Mouse (Mus musculus) CD4-positive, CD25-positive, alpha-beta regulatory T cell, adult 2 months (primary cell): Measurements from ENCODE around the gene Dst.
"Not testable (repeated sequence)": the region's sequence is repeated elsewhere in the genome, so short reads cannot be mapped to it uniquely, and the experiment has no call there.

Experiments used
- DNase-seq: peaks from one replicate; pipeline ENCODE4 v3.0.0-alpha.2; 2012; ENCODE audit warnings: low read depth, low spot score

Dst gene

DNA sequence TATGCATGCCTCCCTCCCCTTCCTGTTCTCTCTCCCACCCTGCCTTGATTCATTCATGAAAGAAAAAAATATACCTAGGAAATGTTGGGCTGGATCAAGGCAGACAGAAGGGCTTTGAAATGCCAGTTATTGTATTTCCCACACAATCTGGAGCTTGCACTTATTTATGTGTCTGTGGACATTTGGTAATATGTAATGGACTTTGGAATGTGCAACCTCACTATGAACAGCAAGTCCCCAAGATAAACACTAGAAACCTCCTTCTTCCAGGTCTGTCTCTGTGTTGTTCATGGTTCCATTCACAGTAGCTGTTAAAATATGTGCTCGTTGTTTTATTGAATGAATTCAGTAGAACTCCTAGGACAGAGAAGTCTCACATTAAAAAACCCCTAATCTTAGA lies 153.8 kb downstream of the Dst start:
- no peak for DNase-seq

GRCm38 (mm10) chr1:34063943-34064342 lies 155.9 kb downstream of the Dst start:
- no peak for DNase-seq

- DNase-seq: no peak
Measured at GRCm38 (mm10) chr1:34065551-34066048, 157.6 kb downstream of the Dst start.

DNA sequence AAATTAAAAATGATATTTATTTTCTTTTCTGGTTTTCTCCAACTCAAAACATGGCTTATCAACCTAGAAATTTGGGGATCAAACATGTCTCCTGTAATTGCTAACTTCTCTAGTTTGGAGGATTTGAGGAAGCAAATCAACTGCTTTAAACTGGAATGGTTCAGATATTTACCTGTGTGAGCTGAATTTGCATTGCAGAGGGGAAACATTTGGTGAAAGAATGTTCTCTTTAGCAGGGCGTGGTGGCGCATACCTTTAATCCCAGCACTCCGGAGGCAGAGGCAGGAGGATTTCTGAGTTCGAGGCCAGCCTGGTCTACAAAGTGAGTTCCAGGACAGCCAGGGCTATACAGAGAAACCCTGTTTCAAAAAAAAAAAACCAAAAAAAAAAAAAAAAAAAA lies 158.4 kb downstream of the Dst start:
- not testable (repeated sequence) for DNase-seq

GRCm38 (mm10) chr1:34068341-34068740 lies 160.3 kb downstream of the Dst start:
- DNase-seq: peak; percentile 55

- DNase-seq: no peak
Measured at GRCm38 (mm10) chr1:34069514-34070290, 161.7 kb downstream of the Dst start.

DNA sequence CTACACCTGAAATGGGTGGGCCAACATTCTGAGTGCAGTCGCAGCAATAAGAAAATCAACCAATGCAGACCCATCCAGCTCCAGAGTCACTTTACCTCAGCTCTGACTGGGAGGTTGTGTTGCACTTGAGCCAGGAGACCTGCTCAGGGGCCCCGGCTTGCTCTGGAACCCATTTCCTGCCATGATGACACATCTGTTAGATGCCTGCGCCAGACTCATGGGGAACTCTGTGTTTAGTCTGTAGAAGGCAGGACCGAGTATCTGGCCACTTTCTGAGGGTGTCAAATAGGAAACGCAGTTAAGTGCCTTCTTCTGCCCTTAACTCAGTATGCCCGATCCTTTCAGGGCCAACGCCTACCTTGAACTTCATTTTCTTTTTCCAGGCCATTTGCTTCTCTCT lies 162.4 kb downstream of the Dst start:
- DNase-seq: no peak

GRCm38 (mm10) chr1:34070991-34071639 lies 163.1 kb downstream of the Dst start:
- DNase-seq: no peak

- no peak for DNase-seq
Measured at GRCm38 (mm10) chr1:34072262-34072661, 164.2 kb downstream of the Dst start.

DNA sequence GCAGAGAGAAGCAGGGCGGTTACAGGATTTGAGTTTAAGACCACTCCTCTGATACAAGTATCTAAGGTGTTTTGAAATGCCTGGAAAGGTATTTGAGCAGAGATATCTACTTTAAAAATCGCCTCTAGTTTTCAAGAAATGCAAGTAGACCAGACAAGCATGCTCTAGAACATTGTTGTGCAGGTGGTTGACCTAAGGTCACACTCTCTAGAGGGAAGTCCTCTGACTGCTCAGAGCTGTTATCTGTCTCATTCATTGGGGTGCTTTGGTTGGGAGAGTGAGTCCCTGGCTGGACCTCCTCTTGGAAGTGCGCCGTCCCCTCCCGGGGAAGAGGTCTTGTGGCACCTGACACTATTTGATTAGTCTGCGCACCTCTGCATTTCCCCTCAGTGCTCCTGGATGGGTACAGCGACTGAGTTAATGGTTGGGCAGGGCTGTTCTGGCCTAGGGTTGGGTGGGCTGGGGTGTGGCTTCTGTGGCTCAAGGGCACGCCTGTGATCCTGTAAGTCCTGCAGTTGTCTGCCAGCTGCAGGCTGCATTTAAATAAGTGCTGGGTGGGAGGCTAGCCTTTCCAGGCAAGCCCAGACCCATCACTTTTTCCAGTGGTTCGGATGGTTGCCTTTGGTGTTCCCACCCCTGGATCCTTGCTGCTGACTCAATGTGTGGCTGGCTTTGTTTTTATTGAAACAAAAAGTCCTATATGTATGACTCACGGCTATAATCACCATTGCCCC lies 165.6 kb downstream of the Dst start:
- DNase-seq: no peak

DNA sequence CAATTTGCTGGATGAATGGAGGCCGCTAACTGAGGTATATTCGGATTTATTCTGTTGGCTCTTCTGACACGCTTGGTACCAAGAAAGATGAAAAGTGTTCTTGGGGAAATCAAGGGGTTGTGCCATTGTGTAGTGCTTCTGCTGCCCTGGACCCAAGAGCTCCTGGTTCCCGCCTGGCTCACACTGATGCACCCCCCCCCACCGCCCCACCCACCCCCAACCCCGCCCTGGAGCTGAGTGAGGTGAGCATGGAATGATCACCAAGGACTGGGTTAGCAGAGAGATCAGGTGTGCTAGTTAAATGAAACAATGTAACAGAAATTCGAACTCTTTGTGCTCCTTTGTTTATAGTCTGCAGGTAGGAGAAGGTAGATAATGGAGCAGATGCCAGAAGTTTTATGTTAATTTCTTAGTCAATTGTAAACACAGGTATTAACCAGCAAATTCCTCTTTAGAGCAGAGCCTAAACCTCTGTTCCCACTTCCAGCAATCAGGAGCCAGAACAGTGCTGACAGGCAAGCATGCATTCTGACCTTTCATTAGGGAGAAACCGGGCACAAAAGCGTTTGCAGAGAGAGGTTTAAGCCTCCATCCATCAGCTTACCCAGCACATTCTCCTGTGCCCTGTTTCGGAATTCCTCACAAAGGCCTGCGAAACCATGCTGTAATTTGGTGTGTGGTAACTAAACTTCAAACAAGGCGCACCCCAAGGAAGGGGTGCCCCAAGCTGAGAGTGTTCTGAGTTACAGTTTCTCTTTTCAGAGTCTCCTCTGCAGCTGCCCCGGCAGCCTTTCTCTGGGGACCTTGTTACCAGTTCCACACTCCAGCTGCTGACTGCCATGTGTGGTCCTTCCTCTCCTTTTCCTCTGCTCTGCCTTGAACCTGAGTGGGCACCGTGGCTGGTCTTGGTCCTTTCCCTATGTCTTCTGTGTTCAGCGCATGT lies 166.5 kb downstream of the Dst start:
- DNase-seq: no peak

- no peak for DNase-seq
Measured at GRCm38 (mm10) chr1:34076701-34077421, 168.8 kb downstream of the Dst start.

DNA sequence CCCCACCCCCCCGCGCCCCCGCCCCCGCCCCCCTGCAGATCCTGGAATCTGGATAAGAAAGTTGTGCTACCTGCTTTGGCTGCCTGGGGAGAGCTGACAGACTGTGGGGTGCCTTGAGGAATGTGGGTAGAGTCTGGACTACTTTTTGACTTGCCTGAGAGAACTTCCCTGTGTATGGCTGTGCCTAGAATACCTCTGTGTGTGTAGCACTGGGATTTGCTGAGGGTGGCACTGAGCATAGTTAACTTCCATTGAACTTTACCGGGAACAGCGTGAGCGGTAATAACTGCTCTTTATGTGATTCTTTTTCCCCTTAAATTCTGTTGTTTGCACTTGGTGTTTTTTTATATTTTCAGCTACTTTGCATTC lies 169.4 kb downstream of the Dst start:
- no peak for DNase-seq

DNA sequence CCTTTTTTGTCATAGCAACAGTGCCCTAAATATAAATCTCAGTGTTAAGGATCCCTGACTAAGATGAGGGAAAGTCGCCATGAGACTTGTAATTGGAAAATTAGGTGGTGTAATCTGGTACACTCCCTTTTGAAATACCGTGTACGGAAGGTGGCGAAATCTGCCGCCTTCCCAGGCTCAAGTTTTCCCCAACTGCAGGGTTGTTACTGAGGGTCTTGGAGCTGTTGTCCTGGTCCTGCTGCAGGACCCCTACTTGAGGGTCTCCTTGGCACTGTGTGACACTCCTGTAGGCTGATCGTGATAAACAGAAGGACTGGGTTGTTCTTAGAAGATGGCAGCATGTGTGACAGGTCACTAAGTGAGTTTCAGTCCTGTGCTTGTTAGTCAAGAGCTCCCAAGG lies 169.9 kb downstream of the Dst start:
- DNase-seq: no peak

DNA sequence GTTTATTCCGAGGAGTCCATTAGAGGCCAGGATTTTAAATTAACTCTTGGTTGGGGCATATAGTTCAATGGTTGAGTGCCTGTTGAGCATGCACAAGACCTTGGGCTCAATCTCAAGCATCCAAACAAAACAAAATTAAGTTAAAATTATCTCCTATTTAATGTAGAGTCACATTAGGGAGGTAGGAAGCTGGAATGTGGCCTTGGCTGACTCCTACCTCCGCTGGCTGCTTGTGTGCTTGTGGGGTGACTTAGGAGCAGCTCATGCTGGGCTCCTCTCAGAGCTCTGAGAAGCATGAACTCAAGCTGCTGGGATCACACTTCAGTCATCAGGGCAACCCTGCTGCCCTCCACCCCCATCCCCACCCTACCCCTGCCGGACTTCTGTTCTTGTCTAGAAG lies 181.0 kb downstream of the Dst start:
- no peak for DNase-seq

DNA sequence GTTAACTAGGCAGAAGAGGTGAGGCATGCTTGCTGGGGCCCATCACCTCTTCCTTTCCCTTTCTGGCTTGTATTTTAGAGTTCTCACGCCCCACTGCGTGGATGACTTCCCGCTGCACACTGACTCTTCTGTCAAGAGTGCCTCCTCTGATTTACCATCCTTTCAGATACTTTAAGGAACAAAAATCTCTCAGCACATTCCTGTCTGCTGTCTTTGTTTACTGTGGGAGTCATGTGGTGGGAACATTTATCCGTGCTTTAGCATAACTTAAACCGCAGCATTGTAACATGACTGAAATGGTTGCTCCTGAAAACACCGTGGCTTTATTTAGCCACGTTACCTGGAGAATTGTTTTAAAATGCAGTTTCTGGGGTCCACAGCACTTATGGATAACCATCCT lies 182.7 kb downstream of the Dst start:
- no peak for DNase-seq

GRCm38 (mm10) chr1:34093652-34094051 lies 185.6 kb downstream of the Dst start:
- peak; percentile 18 for DNase-seq

- no peak for DNase-seq
Measured at GRCm38 (mm10) chr1:34094301-34094700, 186.3 kb downstream of the Dst start.

GRCm38 (mm10) chr1:34095173-34095572 lies 187.1 kb downstream of the Dst start:
- DNase-seq: no peak

- no peak for DNase-seq
Measured at GRCm38 (mm10) chr1:34096923-34097322, 188.9 kb downstream of the Dst start.

DNA sequence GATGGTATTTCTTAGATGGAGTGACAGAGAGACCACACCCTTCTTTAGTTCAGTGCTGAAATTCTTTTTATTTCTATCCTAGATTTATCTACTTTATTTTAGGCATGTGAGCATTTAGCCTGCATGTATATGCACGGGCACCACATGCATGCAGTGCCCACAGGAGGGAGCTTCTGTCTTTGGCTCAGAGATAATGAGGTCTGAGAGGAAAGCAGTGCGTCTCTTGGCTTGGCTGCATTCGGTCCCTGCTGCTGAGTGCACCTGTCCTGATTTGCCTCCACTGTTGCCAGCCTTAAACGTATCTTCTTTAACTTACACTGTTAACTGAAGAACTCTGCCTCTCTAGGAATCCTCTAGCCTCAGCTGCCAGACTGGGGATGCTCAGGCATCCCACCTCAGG lies 189.6 kb downstream of the Dst start:
- no peak for DNase-seq
